Mouse (Mus musculus): ENCODE results near the gene Hoxc12. TPM values are rescaled to one million over a fixed set of nuclear protein-coding genes. Genes with fewer than 3 reads are reported as not detected.

Hoxc12 gene
- not detected for total RNA-seq (2021)
- long read RNA-seq, result 0 reads

GRCm38 (mm10) chr15:102936279-102936972, at the start of gene Hoxc12:
TSS of gene Hoxc12 (plus strand) at chr15:102936757.
- DNase-seq (ENCODE audit: low spot score in 2 of 2), result no peak

- no peak for DNase-seq (ENCODE audit: low spot score in 2 of 2)
Observed at GRCm38 (mm10) chr15:102895115-102895514, 41.4 kb upstream of the Hoxc12 start.

- DNase-seq (ENCODE audit: low spot score in 2 of 2), result no peak
Observed at GRCm38 (mm10) chr15:102904946-102905345, 31.6 kb upstream of the Hoxc12 start.

DNA sequence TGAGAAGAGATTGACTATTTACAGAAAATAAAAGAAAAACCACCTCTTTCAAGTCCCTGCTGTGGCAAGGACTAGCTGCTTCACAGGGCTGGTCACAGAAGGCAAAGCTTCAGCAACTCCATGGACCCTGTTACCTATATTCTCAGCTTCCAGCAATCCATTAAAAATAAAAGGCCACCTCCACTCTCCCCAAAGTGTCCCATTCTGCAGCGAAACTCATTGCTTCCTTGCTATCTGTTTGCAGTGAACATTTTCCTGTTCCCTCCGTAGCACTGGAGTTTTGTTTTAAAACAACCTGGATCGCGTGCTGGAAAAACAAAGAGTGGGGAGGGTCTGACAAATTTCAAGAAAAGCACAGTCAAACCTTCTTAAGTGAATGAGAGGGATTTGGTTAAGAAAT, 27.0 kb upstream of the Hoxc12 start:
- no peak for DNase-seq (ENCODE audit: low spot score in 2 of 2)

GRCm38 (mm10) chr15:102910038-102910437, 26.5 kb upstream of the Hoxc12 start:
- no peak for DNase-seq (ENCODE audit: low spot score in 2 of 2)

DNA sequence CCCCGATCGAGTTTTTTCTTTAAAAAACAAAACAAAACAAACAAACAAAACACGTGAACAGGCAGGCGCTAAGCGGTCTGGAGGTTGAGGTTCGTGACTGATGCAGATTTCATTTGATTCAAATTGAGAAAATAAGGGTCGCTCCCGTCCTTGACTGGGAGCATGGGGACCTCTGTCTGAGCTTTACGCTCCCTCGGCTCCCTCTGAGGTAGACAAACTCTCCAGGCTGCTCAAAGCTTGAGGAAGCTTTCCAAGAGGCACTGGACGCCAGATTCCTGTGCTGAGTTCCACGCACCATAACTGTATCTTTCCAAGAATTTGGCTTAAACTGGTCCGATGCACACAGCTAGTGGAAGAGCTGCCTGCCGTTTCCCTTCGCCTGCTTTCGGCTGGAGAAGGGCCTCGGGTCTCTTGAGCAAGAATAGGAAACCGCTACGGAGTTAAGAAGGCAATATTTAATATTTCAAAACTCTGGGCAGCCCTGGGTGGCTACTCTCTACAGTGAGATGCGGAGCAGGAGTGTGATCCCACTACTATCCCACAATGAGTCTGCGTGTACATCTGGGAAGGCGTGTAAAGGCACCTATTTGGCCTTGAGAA, 26.0 kb upstream of the Hoxc12 start:
- DNase-seq (ENCODE audit: low spot score in 2 of 2), result no peak

GRCm38 (mm10) chr15:102913038-102913585, 23.4 kb upstream of the Hoxc12 start:
- no peak for DNase-seq (ENCODE audit: low spot score in 2 of 2)

DNA sequence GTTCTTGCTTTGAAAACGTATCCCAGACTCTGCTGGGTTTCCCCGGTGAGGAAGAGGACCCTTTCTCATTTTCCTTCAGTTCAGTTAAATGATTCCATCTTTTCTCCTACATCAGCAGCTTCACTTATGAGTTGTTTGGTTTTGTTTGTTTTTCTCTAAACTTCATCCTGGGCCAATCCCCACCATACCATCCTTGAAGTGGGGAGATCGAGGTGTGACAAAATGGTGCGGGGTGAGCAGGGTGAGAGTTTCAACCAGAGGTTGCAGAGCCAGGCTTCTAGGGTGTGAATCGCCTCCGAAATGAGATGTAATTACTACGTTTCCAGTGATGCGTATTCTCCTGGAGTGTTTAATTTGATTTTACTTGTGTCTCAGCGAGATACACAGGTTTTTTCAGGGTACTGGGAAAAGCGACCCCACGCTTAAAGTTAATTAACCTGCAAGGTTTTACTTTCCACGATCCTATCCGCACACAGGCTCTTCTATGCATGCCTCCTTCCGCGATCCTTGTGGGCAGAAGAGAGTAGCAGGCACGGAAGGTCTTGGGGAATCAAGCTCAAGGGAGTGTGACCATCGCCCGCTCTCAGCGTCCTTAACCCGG, 18.5 kb upstream of the Hoxc12 start:
- no peak for DNase-seq (ENCODE audit: low spot score in 2 of 2)

- no peak for DNase-seq (ENCODE audit: low spot score in 2 of 2)
Observed at GRCm38 (mm10) chr15:102918611-102919265, 17.8 kb upstream of the Hoxc12 start.

DNA sequence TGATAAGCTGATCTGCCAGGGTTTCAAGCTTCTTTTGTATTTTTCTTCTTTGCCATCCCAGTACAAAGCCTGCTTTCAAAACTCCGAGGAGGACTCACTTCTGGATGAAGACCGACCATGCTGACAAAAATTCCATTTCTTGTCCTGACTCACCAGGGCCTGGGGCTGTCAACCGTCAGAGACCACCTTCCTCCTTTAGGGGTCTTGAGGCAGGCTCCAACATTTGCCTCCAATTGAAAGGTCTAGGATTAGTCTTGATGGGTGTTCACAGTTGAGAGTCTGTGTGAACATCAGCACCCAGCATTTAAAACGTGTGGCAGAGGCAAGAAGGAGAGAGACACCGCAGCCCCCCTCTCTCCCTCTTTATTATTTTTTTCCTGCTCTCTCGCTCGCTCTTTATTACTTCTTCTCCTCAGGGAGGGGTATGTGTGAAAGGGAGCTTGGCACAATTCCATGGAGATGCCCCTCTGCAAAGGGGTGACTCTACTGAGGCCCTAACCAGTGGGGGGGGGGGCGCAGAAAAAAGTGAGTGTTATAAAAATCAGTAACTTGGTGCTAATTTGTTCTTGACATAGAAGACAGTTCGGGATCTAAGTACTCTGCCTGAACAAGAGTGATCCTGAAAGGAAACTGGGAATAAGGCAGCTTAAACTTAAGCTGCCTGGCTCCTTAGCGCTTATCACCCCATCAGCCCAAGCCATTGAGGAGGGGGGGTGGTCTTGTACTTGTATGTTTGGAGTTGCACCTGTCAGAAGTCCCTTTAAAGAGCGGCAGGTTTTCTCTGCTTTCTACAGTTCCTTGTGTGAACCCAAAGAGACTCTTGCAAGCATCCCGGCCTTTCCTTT, 17.0 kb upstream of the Hoxc12 start:
- DNase-seq (ENCODE audit: low spot score in 2 of 2), result no peak

GRCm38 (mm10) chr15:102920619-102921018, 15.9 kb upstream of the Hoxc12 start:
- no peak for DNase-seq (ENCODE audit: low spot score in 2 of 2)

GRCm38 (mm10) chr15:102921053-102922011, 15.2 kb upstream of the Hoxc12 start, which contains the start of gene Hoxc13:
TSS of gene Hoxc13 (plus strand) at chr15:102921103.
- DNase-seq (ENCODE audit: low spot score in 2 of 2), result no peak

GRCm38 (mm10) chr15:102922012-102922362, 14.6 kb upstream of the Hoxc12 start:
- no peak for DNase-seq (ENCODE audit: low spot score in 2 of 2)

DNA sequence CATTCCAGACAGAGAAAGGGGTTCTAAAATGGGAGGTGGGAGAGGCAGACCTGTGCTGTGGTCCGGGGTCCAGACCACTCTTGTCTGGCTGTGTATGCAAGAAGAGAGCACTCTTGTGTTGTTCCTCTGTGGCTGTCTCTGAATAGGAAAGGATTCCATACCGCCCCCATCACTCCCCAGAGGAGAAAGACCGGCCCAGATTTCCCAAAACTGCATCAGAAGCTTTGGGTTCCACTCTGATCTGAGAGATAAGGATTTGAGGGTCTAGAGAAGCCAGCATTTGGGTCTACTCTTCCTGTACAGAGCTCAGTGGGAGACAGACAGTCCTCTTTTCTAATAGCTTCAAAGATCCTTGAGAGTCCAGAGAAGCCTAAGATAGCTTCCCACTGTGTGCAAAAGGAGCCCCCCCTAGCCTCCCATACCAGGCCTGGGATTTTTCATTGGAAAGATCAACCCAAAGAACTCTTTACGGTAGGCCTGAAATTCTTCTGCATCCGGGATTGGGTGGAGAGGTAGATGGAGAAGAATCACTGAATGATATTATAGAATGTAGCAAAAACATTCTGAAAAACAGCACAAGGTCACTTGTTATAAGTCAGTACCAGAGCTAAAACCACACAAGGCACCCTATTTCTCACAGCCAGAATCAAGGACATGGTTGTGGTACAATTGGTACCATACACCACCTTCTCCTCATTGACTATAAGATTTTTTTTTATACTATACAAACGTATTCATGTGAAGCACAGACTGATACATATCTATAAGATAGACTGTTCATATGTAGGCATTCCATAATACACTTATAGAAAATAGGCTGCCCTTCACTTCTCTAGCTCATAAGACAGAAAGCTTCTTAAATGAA, 13.7 kb upstream of the Hoxc12 start:
- no peak for DNase-seq (ENCODE audit: low spot score in 2 of 2)

GRCm38 (mm10) chr15:102927032-102927645, 9.4 kb upstream of the Hoxc12 start:
- DNase-seq (ENCODE audit: low spot score in 2 of 2), result no peak

- DNase-seq (ENCODE audit: low spot score in 2 of 2), result no peak
Observed at GRCm38 (mm10) chr15:102931706-102932358, 4.7 kb upstream of the Hoxc12 start.

DNA sequence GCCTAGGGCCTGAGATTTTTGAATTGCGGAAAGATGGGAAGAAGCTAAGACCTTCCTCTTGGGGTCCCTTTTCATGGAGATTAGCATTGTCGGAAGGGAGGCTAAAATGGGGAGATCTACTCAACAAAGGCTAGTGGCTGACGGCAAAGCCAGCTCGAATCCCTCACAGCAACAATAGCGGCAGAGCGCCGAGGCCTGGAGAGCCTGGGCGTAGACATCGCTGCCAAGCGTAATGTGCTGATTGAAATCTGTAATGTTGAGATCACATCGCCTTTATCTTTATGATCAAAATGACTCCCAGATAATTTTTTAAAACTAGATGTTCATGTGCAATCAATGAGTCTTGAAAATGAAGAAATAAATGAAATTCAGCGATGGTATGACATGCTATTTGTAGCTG, 2.1 kb upstream of the Hoxc12 start:
- no peak for DNase-seq (ENCODE audit: low spot score in 2 of 2)

DNA sequence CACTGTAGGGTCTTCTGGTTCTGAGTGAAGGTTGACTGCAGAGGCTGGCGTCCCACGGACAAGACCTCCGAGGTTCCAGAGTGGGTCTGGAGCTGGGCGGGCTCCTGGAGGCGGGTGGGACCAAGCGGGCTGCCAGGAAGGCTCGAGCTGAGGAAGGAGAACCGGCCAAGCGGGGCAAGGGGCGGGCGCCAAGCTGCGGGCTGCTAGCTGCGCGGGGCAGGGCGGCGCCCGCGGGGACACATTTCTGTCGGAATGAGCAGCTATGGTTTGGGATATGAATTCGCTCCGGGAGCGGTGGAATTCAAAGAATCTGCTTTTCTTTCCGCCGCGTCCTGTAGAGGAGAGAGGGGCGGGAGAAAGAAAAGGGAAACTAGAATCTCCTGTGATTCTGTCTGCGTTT, 1.7 kb upstream of the Hoxc12 start:
- no peak for DNase-seq (ENCODE audit: low spot score in 2 of 2)

All from layer of hippocampus, postnatal 10 days (tissue).